Mouse (Mus musculus) kidney, adult 2 months (tissue): ENCODE measurements around the gene Folr1.

Experiments used
- CTCF ChIP-seq: fragments of 200-500 bp; conservative IDR thresholded peaks from 2 replicates; pipeline ENCODE4 v1.5.1; 2011; ENCODE audit warnings: low read depth, mild to moderate bottlenecking, control low read depth, low read length, moderate library complexity, mixed read lengths; ENCODE audit not compliant: insufficient read depth, insufficient read length
- POLR2A ChIP-seq: fragments of 200-500 bp; IDR thresholded peaks from one replicate; pipeline ENCODE4 v1.6.1; 2011; ENCODE audit warnings: low read depth, low read length, control low read depth

GRCm38 (mm10) chr7:101886274-101886673 is 15.7 kb upstream of the Folr1 start:
- TF ChIP-seq CTCF (no peak), POLR2A (no peak)
